Mouse (Mus musculus): ENCODE data around the gene Maml1. TPM values are rescaled to one million over a fixed set of nuclear protein-coding genes. Genes with fewer than 3 reads are reported as not detected.

Gene Maml1
- 5.4 and 5.8 TPM in 2 replicates for polyA plus RNA-seq (2014; fragmentation: Nextera tagmentation; extraction: Ambion mirVana)

DNA sequence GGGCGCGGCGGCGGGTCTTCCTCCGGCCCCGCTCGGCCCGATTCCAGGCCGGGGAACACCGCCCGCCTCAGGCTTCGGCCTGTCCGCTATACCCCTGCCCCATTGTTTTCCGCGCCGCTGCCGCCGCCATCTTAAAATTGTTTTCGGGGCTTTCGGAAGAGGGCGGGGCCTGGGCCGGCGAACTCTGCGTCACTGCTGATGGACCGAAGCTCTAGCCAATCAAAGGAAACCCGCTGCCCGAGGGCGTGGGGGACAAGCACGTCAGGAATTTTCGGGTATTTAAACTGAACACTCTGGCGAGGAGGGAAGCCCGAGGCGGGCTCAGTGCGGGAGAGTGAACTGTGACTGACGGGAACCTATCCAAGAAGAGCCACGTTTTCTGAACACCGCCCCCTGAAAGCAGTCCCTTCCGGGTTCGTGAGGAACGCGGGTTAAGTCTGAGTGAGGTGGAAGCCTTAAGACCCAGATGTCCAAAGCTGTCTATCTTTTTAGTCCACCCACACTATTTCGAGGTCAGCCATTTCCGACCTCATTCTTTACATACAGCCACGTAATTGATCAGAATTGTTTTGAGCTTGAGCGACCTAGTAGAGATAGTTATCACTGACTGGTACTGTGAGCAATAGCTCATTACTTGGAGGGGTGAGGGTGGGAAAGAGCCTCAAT, at the start of gene Maml1:
TSS of gene Maml1 (minus strand) at position 122 of the 666 bp plus-strand sequence.
- ATAC-seq (peak; percentile 99), DNase-seq (ENCODE audit: low spot score) (peak; percentile 99)
- peak within 1 kb of the TSS; percentile 97 for H3K27ac ChIP-seq (ENCODE audit: low read depth, low read length)
- H3K9ac ChIP-seq (ENCODE audit: low read length) = peak within 1 kb of the TSS; percentile 97
- under 1% methylated on average over 45 of the region's 45 CpGs for WGBS
- H3K4me1 ChIP-seq (ENCODE audit: control insufficient read depth, insufficient read depth, low read length) = peaks cover 18% of the 10 kb centered on the region
- peaks cover 31% of the 10 kb centered on the region for H3K36me3 ChIP-seq (ENCODE audit: control insufficient read depth, insufficient read depth, low read length)
- H3K9me3 ChIP-seq (replicated peaks; ENCODE audit: control insufficient read depth, low read length) = no peaks in the 10 kb centered on the region
- no peaks in the 10 kb centered on the region for H3K27me3 ChIP-seq (replicated peaks; ENCODE audit: control insufficient read depth, insufficient read depth, low read length)
- H3K4me2 ChIP-seq (ENCODE audit: low read length) = peak within 1 kb of the TSS; percentile 74
- H3K4me3 ChIP-seq (ENCODE audit: low read depth, low read length) = peak within 1 kb of the TSS; percentile 98

- DNase-seq (ENCODE audit: low spot score) = no peak
- Histone ChIP-seq H3K4me1 (ENCODE audit: control insufficient read depth, insufficient read depth, low read length) (no peaks in the 10 kb centered on the region), H3K4me3 (ENCODE audit: low read depth, low read length) (no peak overlapping the region), H3K36me3 (ENCODE audit: control insufficient read depth, insufficient read depth, low read length) (no peaks in the 10 kb centered on the region), H3K27me3 (replicated peaks; ENCODE audit: control insufficient read depth, insufficient read depth, low read length) (no peaks in the 10 kb centered on the region), H3K4me2 (ENCODE audit: low read length) (no peak overlapping the region), H3K9ac (ENCODE audit: low read length) (no peak overlapping the region), H3K27ac (ENCODE audit: low read depth, low read length) (no peak overlapping the region), H3K9me3 (replicated peaks; ENCODE audit: control insufficient read depth, low read length) (no peaks in the 10 kb centered on the region)
- no peak for ATAC-seq
- WGBS = 51% methylated on average over 4 of the region's 4 CpGs
These were observed 44.8 kb upstream of the Maml1 start for GRCm38 (mm10) chr11:50336891-50337290.

GRCm38 (mm10) chr11:50336126-50336525, 44.0 kb upstream of the Maml1 start:
- DNase-seq (ENCODE audit: low spot score) (no peak), ATAC-seq (no peak)
- H3K4me1 ChIP-seq (ENCODE audit: control insufficient read depth, insufficient read depth, low read length) = no peaks in the 10 kb centered on the region
- 65% methylated on average over 1 of the region's 1 CpGs for WGBS
- no peaks in the 10 kb centered on the region for H3K27me3 ChIP-seq (replicated peaks; ENCODE audit: control insufficient read depth, insufficient read depth, low read length)
- H3K4me2 ChIP-seq (ENCODE audit: low read length) = no peak overlapping the region
- no peaks in the 10 kb centered on the region for H3K9me3 ChIP-seq (replicated peaks; ENCODE audit: control insufficient read depth, low read length)
- H3K27ac ChIP-seq (ENCODE audit: low read depth, low read length) = no peak overlapping the region
- no peak overlapping the region for H3K9ac ChIP-seq (ENCODE audit: low read length)
- no peak overlapping the region for H3K4me3 ChIP-seq (ENCODE audit: low read depth, low read length)
- H3K36me3 ChIP-seq (ENCODE audit: control insufficient read depth, insufficient read depth, low read length) = no peaks in the 10 kb centered on the region

- Histone ChIP-seq H3K4me1 (ENCODE audit: control insufficient read depth, insufficient read depth, low read length) (no peaks in the 10 kb centered on the region), H3K4me2 (ENCODE audit: low read length) (no peak overlapping the region), H3K36me3 (ENCODE audit: control insufficient read depth, insufficient read depth, low read length) (no peaks in the 10 kb centered on the region), H3K27me3 (replicated peaks; ENCODE audit: control insufficient read depth, insufficient read depth, low read length) (no peaks in the 10 kb centered on the region), H3K4me3 (ENCODE audit: low read depth, low read length) (no peak overlapping the region), H3K27ac (ENCODE audit: low read depth, low read length) (no peak overlapping the region), H3K9me3 (replicated peaks; ENCODE audit: control insufficient read depth, low read length) (no peaks in the 10 kb centered on the region), H3K9ac (ENCODE audit: low read length) (no peak overlapping the region)
- no peak for DNase-seq (ENCODE audit: low spot score)
- no peak for ATAC-seq
- 93% methylated on average over 3 of the region's 3 CpGs for WGBS
These were observed 41.1 kb upstream of the Maml1 start for GRCm38 (mm10) chr11:50333181-50333580.

- H3K9me3 ChIP-seq (replicated peaks; ENCODE audit: control insufficient read depth, low read length) = no peaks in the 10 kb centered on the region
- H3K27me3 ChIP-seq (replicated peaks; ENCODE audit: control insufficient read depth, insufficient read depth, low read length) = no peaks in the 10 kb centered on the region
- no peak overlapping the region for H3K4me3 ChIP-seq (ENCODE audit: low read depth, low read length)
- no peak overlapping the region for H3K9ac ChIP-seq (ENCODE audit: low read length)
- no peaks in the 10 kb centered on the region for H3K36me3 ChIP-seq (ENCODE audit: control insufficient read depth, insufficient read depth, low read length)
- ATAC-seq = no peak
- H3K4me1 ChIP-seq (ENCODE audit: control insufficient read depth, insufficient read depth, low read length) = peaks cover 10% of the 10 kb centered on the region
- H3K27ac ChIP-seq (ENCODE audit: low read depth, low read length) = no peak overlapping the region
- no peak overlapping the region for H3K4me2 ChIP-seq (ENCODE audit: low read length)
- no peak for DNase-seq (ENCODE audit: low spot score)
- 80% methylated on average over 1 of the region's 1 CpGs for WGBS
These were observed 37.3 kb upstream of the Maml1 start for GRCm38 (mm10) chr11:50329378-50329777.

DNA sequence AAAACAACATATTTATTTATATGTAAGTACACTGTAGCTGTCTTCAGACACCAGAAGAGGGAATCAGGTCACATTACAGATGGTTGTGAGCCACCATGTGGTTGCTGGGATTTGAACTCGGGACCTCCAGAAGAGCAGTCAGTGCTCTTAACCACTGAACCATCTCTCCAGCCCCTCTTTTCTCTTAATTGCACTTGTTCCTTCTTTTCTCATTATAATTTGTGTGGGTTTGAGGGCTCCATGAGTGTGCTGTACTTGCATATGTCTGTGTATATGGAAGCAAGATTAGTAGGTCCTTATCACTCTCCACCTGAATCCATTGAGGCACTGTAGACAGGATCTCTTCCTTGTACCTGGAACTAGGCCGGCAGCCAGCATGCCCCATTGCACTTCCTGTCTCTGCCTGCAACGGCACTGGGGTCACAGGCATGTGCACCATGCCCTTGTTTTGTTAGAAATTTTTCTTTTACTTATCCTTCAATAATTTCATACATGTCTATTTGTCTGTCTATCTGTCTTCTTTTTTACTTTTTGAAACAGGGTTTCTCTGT, 36.0 kb upstream of the Maml1 start:
- no peak overlapping the region for H3K27ac ChIP-seq (ENCODE audit: low read depth, low read length)
- ATAC-seq (no peak), DNase-seq (ENCODE audit: low spot score) (no peak)
- H3K9me3 ChIP-seq (replicated peaks; ENCODE audit: control insufficient read depth, low read length) = no peaks in the 10 kb centered on the region
- H3K27me3 ChIP-seq (replicated peaks; ENCODE audit: control insufficient read depth, insufficient read depth, low read length) = no peaks in the 10 kb centered on the region
- H3K36me3 ChIP-seq (ENCODE audit: control insufficient read depth, insufficient read depth, low read length) = no peaks in the 10 kb centered on the region
- peaks cover 22% of the 10 kb centered on the region for H3K4me1 ChIP-seq (ENCODE audit: control insufficient read depth, insufficient read depth, low read length)
- H3K4me3 ChIP-seq (ENCODE audit: low read depth, low read length) = no peak overlapping the region
- WGBS = 96% methylated on average over 3 of the region's 3 CpGs
- H3K4me2 ChIP-seq (ENCODE audit: low read length) = no peak overlapping the region
- no peak overlapping the region for H3K9ac ChIP-seq (ENCODE audit: low read length)

GRCm38 (mm10) chr11:50326302-50326966, 34.3 kb upstream of the Maml1 start:
- ATAC-seq = no peak
- H3K27me3 ChIP-seq (replicated peaks; ENCODE audit: control insufficient read depth, insufficient read depth, low read length) = no peaks in the 10 kb centered on the region
- H3K4me3 ChIP-seq (ENCODE audit: low read depth, low read length) = peak overlapping the region; percentile 94
- peak overlapping the region; percentile 53 for H3K4me2 ChIP-seq (ENCODE audit: low read length)
- no peaks in the 10 kb centered on the region for H3K36me3 ChIP-seq (ENCODE audit: control insufficient read depth, insufficient read depth, low read length)
- WGBS = 7% methylated on average over 7 of the region's 7 CpGs
- peaks cover 23% of the 10 kb centered on the region for H3K4me1 ChIP-seq (ENCODE audit: control insufficient read depth, insufficient read depth, low read length)
- peak overlapping the region; percentile 75 for H3K27ac ChIP-seq (ENCODE audit: low read depth, low read length)
- peak overlapping the region; percentile 68 for H3K9ac ChIP-seq (ENCODE audit: low read length)
- DNase-seq (ENCODE audit: low spot score) = peak; percentile 4
- no peaks in the 10 kb centered on the region for H3K9me3 ChIP-seq (replicated peaks; ENCODE audit: control insufficient read depth, low read length)

- Histone ChIP-seq H3K9me3 (replicated peaks; ENCODE audit: control insufficient read depth, low read length) (no peaks in the 10 kb centered on the region), H3K27ac (ENCODE audit: low read depth, low read length) (peak within 1 kb of the TSS; percentile 87), H3K36me3 (ENCODE audit: control insufficient read depth, insufficient read depth, low read length) (no peaks in the 10 kb centered on the region), H3K27me3 (replicated peaks; ENCODE audit: control insufficient read depth, insufficient read depth, low read length) (no peaks in the 10 kb centered on the region), H3K4me3 (ENCODE audit: low read depth, low read length) (peak within 1 kb of the TSS; percentile 94), H3K4me1 (ENCODE audit: control insufficient read depth, insufficient read depth, low read length) (peaks cover 23% of the 10 kb centered on the region), H3K4me2 (ENCODE audit: low read length) (peak within 1 kb of the TSS; percentile 90), H3K9ac (ENCODE audit: low read length) (peak within 1 kb of the TSS; percentile 96)
- under 1% methylated on average over 64 of the region's 64 CpGs for WGBS
- ATAC-seq (peak; percentile 98), DNase-seq (ENCODE audit: low spot score) (peak; percentile 100)
These were observed 33.6 kb upstream of the Maml1 start, which contains the start of gene Canx for GRCm38 (mm10) chr11:50325496-50326301. Canx (minus strand) TSS chr11:50325673.
